Mouse (Mus musculus) lung, embryonic 16.5 days (tissue): Measurements from ENCODE around the gene Plrg1. TPM values are rescaled to one million over a fixed set of nuclear protein-coding genes. Genes with fewer than 3 reads are reported as not detected.

Source experiments
- ATAC-seq: fragments of 200-750 bp; cut with Nextera tagmentation; 2 replicates; pipeline ENCODE4 v1.8.0; 2017; ENCODE audit warnings: low read depth, mild to moderate bottlenecking, moderate library complexity
- H3K27ac ChIP-seq: fragments of 300-500 bp; sonication (generic); 2 replicates; pipeline ENCODE4 v1.5.1; 2014; ENCODE audit warnings: mild to moderate bottlenecking, control low read depth, low read length
- H3K27me3 ChIP-seq: fragments of 300-500 bp; sonication (generic); 2 replicates; pipeline ENCODE4 v1.6.1; 2014; ENCODE audit warnings: low read depth, low read length, mixed read lengths; ENCODE audit not compliant: control insufficient read depth, insufficient read depth
- H3K36me3 ChIP-seq: fragments of 300-500 bp; sonication (generic); 2 replicates; pipeline ENCODE4 v1.6.1; 2014; ENCODE audit warnings: low read length; ENCODE audit not compliant: control insufficient read depth, insufficient read depth
- H3K4me1 ChIP-seq: fragments of 300-500 bp; sonication (generic); replicated peaks from 2 replicates; pipeline ENCODE4 v1.6.1; 2014; ENCODE audit warnings: low read length, mixed read lengths; ENCODE audit not compliant: control insufficient read depth, insufficient read depth
- H3K4me2 ChIP-seq: fragments of 300-500 bp; sonication (generic); 2 replicates; pipeline ENCODE4 v1.6.1; 2014; ENCODE audit warnings: low read depth, low read length, control low read depth
- H3K4me3 ChIP-seq: fragments of 300-500 bp; sonication (generic); 2 replicates; pipeline ENCODE4 v1.5.1; 2014; ENCODE audit warnings: mild to moderate bottlenecking, low read length, control low read depth
- H3K9ac ChIP-seq: fragments of 300-500 bp; sonication (generic); 2 replicates; pipeline ENCODE4 v1.6.1; 2014; ENCODE audit warnings: low read length, control low read depth
- H3K9me3 ChIP-seq: fragments of 300-500 bp; sonication (generic); 2 replicates; pipeline ENCODE4 v1.6.1; 2016; ENCODE audit warnings: low read length; ENCODE audit not compliant: control insufficient read depth
- WGBS: fragments of 180-500 bp; shearing (Covaris S2); extraction: QIAGEN DNeasy Blood & Tissue Kit; methylation state at CpG from one replicate; pipeline ENCODE4 v1.1.7; 2014; 5-methylcytosine and 5-hydroxymethylcytosine counted together
- polyA plus RNA-seq: library from polyadenylated mRNA; unstranded; fragments of >200 nt; fragmentation: Nextera tagmentation; extraction: Ambion mirVana; gene quantifications from 2 replicates; pipeline ENCODE4 v1.2.1, GENCODE M21; 2015

Plrg1 gene
- 94.8 and 99.0 TPM in 2 replicates for polyA plus RNA-seq

DNA sequence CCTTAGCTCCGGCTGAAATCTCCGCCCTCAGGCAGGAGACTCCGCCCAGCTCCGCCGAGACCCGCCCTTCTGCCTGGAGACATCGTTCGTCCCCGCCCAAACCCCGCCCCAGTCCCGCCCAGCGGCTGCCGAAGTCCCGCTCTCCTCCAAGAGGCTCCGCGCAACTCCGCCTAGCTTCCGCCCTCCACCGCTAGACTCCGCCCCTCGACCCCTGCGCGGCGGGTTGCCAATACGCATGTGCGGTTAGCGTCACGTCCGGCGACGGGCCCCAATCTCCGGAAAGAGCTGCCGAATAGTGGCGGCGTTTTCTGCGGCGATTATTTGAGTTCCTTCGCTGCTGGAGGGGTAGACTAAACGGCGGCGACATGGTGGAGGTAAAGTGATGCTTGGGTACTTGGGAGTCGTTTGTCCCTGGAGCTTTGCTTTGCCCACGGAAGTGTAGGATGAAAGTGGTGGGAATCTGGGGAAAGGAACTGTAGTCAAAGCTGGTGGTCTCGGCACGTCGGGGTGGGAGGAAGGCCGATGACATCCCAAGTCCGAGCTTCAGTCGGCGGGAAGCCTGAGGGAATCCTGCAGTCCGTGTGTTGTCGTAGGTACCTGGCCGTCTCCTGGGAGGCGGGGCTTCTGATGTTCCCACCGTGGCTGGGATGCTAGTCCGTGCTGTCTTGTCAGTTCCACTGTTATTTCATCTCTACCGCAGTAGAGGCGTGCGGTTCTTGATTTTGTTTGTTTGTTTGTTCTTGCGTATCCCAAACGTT, at the start of gene Plrg1:
TSS of gene Plrg1 (plus strand) at position 242 of the 758 bp plus-strand sequence.
- Histone ChIP-seq H3K9ac (peak within 1 kb of the TSS; percentile 89), H3K4me2 (peak within 1 kb of the TSS; percentile 74), H3K4me1 (peaks cover 7% of the 10 kb centered on the region), H3K36me3 (peaks cover 16% of the 10 kb centered on the region), H3K27me3 (no peaks in the 10 kb centered on the region), H3K27ac (peak within 1 kb of the TSS; percentile 70), H3K9me3 (no peaks in the 10 kb centered on the region), H3K4me3 (peak within 1 kb of the TSS; percentile 88)
- WGBS, result under 1% methylated on average over 60 of the region's 61 CpGs
- ATAC-seq, result peak; percentile 100

DNA sequence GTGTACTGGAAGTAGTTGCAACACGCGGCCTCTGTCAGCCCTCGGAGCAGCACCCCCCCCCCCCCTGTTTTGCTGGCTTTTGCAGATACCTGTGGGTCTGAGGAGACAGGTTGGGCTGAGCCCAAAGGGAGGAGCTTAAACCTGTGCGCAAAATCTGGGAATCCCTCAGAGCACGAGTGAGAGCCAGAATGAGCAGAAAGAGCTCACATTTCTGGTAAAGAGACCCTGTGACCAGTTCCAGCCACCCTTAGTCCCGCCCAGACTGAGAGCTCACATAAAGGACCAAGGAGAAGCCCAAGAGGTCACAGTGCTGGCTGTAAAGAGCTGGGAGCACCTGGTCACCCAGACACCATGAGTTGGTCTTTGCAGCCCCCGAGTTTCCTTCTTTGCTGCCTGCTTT, 47.8 kb upstream of the Plrg1 start, which contains the start of gene Fgg:
TSS of gene Fgg (plus strand) at position 168 of the 400 bp plus-strand sequence.
- H3K4me2 ChIP-seq, result no peak within 1 kb of the TSS
- H3K36me3 ChIP-seq, result no peaks in the 10 kb centered on the region
- no peaks in the 10 kb centered on the region for H3K9me3 ChIP-seq
- no peaks in the 10 kb centered on the region for H3K4me1 ChIP-seq
- 33% methylated on average over 7 of the region's 7 CpGs for whole genome bisulfite sequencing
- H3K9ac ChIP-seq, result no peak within 1 kb of the TSS
- no peak within 1 kb of the TSS for H3K27ac ChIP-seq
- ATAC-seq, result no peak
- H3K4me3 ChIP-seq, result no peak within 1 kb of the TSS
- no peaks in the 10 kb centered on the region for H3K27me3 ChIP-seq

DNA sequence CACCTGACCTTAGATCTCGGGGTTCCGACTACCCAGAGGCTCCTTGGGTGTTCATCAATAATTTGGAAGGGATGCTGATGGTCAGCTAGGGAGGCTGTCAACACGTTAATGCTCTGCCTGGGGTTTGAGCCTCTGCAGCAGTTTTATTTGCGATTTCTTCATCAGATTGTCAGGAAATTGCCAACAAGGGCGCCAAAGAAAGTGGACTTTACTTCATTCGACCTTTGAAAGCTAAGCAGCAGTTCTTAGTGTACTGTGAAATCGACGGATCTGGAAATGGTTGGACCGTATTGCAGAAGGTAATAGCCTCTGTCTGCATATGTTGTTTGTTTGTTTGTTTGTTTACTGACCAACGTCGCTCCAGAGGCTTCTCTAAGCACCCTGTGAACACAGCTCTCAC, 45.0 kb upstream of the Plrg1 start:
- no peak overlapping the region for H3K27ac ChIP-seq
- 70% methylated on average over 11 of the region's 11 CpGs for WGBS
- H3K27me3 ChIP-seq, result no peaks in the 10 kb centered on the region
- no peak overlapping the region for H3K9ac ChIP-seq
- H3K4me2 ChIP-seq, result no peak overlapping the region
- ATAC-seq, result no peak
- no peaks in the 10 kb centered on the region for H3K36me3 ChIP-seq
- no peak overlapping the region for H3K4me3 ChIP-seq
- H3K4me1 ChIP-seq, result no peaks in the 10 kb centered on the region
- no peaks in the 10 kb centered on the region for H3K9me3 ChIP-seq

- 86% methylated on average over 4 of the region's 4 CpGs for WGBS
- Histone ChIP-seq H3K4me3 (no peak overlapping the region), H3K9ac (no peak overlapping the region), H3K27ac (no peak overlapping the region), H3K9me3 (no peaks in the 10 kb centered on the region), H3K27me3 (no peaks in the 10 kb centered on the region), H3K4me2 (no peak overlapping the region), H3K4me1 (no peaks in the 10 kb centered on the region), H3K36me3 (no peaks in the 10 kb centered on the region)
- no peak for ATAC-seq
Observed at GRCm38 (mm10) chr3:83011136-83011535, 44.2 kb upstream of the Plrg1 start.

- no peak for ATAC-seq
- no peak overlapping the region for H3K4me2 ChIP-seq
Observed at GRCm38 (mm10) chr3:83011565-83011964, 43.8 kb upstream of the Plrg1 start.

DNA sequence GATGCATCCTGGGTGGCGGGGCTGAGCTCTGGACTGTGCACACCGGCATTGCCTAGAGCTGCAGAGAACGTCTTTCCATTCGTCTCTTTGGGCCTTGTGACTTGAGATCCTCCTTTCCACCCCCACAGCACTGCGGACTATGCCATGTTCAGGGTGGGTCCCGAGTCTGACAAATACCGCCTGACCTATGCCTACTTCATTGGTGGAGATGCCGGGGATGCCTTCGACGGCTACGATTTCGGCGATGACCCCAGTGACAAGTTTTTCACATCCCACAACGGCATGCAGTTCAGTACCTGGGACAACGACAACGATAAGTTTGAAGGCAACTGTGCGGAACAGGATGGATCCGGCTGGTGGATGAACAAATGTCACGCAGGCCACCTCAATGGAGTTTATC, 42.7 kb upstream of the Plrg1 start:
- no peaks in the 10 kb centered on the region for H3K36me3 ChIP-seq
- no peaks in the 10 kb centered on the region for H3K4me1 ChIP-seq
- ATAC-seq, result no peak
- no peak overlapping the region for H3K27ac ChIP-seq
- H3K4me2 ChIP-seq, result no peak overlapping the region
- no peak overlapping the region for H3K4me3 ChIP-seq
- 86% methylated on average over 19 of the region's 19 CpGs for WGBS
- H3K27me3 ChIP-seq, result no peaks in the 10 kb centered on the region
- no peak overlapping the region for H3K9ac ChIP-seq
- H3K9me3 ChIP-seq, result no peaks in the 10 kb centered on the region

More at GRCm38 (mm10) chr3:83011565-83011964, 43.8 kb upstream of the Plrg1 start:
- H3K9ac ChIP-seq, result no peak overlapping the region
- no peaks in the 10 kb centered on the region for H3K4me1 ChIP-seq
- H3K9me3 ChIP-seq, result no peaks in the 10 kb centered on the region
- H3K27me3 ChIP-seq, result no peaks in the 10 kb centered on the region
- WGBS, result 76% methylated on average over 4 of the region's 4 CpGs
- H3K4me3 ChIP-seq, result no peak overlapping the region
- H3K27ac ChIP-seq, result no peak overlapping the region
- no peaks in the 10 kb centered on the region for H3K36me3 ChIP-seq

GRCm38 (mm10) chr3:83013951-83014350, 41.4 kb upstream of the Plrg1 start:
- no peak overlapping the region for H3K9ac ChIP-seq
- WGBS, result 80% methylated on average over 10 of the region's 10 CpGs
- H3K36me3 ChIP-seq, result no peaks in the 10 kb centered on the region
- ATAC-seq, result no peak
- no peaks in the 10 kb centered on the region for H3K27me3 ChIP-seq
- H3K4me3 ChIP-seq, result no peak overlapping the region
- H3K27ac ChIP-seq, result no peak overlapping the region
- no peaks in the 10 kb centered on the region for H3K9me3 ChIP-seq
- no peaks in the 10 kb centered on the region for H3K4me1 ChIP-seq
- no peak overlapping the region for H3K4me2 ChIP-seq

GRCm38 (mm10) chr3:83016236-83016635, 39.1 kb upstream of the Plrg1 start:
- Histone ChIP-seq H3K36me3 (no peaks in the 10 kb centered on the region), H3K27ac (no peak overlapping the region), H3K27me3 (no peaks in the 10 kb centered on the region), H3K4me3 (no peak overlapping the region), H3K4me2 (no peak overlapping the region), H3K4me1 (no peaks in the 10 kb centered on the region), H3K9ac (no peak overlapping the region), H3K9me3 (no peaks in the 10 kb centered on the region)
- ATAC-seq, result no peak
- 71% methylated on average over 1 of the region's 1 CpGs for WGBS

- WGBS, result 51% methylated on average over 2 of the region's 2 CpGs
- H3K4me1 ChIP-seq, result no peaks in the 10 kb centered on the region
- H3K36me3 ChIP-seq, result no peaks in the 10 kb centered on the region
- no peak overlapping the region for H3K4me3 ChIP-seq
- no peak overlapping the region for H3K4me2 ChIP-seq
- no peaks in the 10 kb centered on the region for H3K9me3 ChIP-seq
- no peak for ATAC-seq
- H3K27ac ChIP-seq, result no peak overlapping the region
- no peaks in the 10 kb centered on the region for H3K27me3 ChIP-seq
- no peak overlapping the region for H3K9ac ChIP-seq
Observed at GRCm38 (mm10) chr3:83020387-83020786, 34.9 kb upstream of the Plrg1 start.
